Mouse (Mus musculus) subcutaneous adipose tissue, adult 2 months (tissue): ENCODE measurements around the gene Rimklb. TPM values are rescaled to one million over a fixed set of nuclear protein-coding genes. Genes with fewer than 3 reads are reported as not detected.

ENCODE experiments used
- polyA plus RNA-seq: library from polyadenylated mRNA; depleted of rRNA; stranded (reverse); fragments of >200 nt; gene quantifications from 2 replicates; pipeline ENCODE4 v1.2.3, GENCODE M21; 2012; ENCODE audit warnings: low replicate concordance; rRNA removed

Rimklb gene
- polyA plus RNA-seq = 0.11 and 0.49 TPM in 2 replicates

GRCm38 (mm10) chr6:122498661-122499060, at the start of gene Rimklb:
TSS of gene Rimklb (minus strand) at chr6:122498761.

GRCm38 (mm10) chr6:122505545-122505944, 7.0 kb upstream of the Rimklb start, which contains the start of gene Mfap5:
TSS of gene Mfap5 (plus strand) at chr6:122505845.

Other genes with a start within 250 kb of the Rimklb start
- gene Klrg1, start 215.9 kb downstream of the Rimklb start, polyA plus RNA-seq = 0.42 and 1.6 TPM in 2 replicates
- 97.5 and 101 TPM in 2 replicates for gene M6pr, start 190.0 kb downstream of the Rimklb start, polyA plus RNA-seq
- gene Phc1, start 158.2 kb downstream of the Rimklb start, polyA plus RNA-seq = 14.6 and 55.6 TPM in 2 replicates
- gene Mfap5, start 7.1 kb upstream of the Rimklb start, polyA plus RNA-seq = 392 and 474 TPM in 2 replicates
- not detected in 2 replicates for gene Aicda, start 55.0 kb upstream of the Rimklb start, polyA plus RNA-seq
- gene Apobec1, start 103.7 kb upstream of the Rimklb start, polyA plus RNA-seq = 46.7 and 60.4 TPM in 2 replicates
- gene Gdf3, start 111.3 kb upstream of the Rimklb start, polyA plus RNA-seq = 0.11 and 0.58 TPM in 2 replicates
- gene Dppa3, start 127.6 kb upstream of the Rimklb start, polyA plus RNA-seq = not detected in 2 replicates
- 0.50 TPM in 1 of 2 replicates, not detected in the other for gene Nanog, start 208.7 kb upstream of the Rimklb start, polyA plus RNA-seq